Mouse (Mus musculus): Measurements from ENCODE around the gene Gm19684. TPM values are rescaled to one million over a fixed set of nuclear protein-coding genes. Genes with fewer than 3 reads are reported as not detected.
"Not testable (repeated sequence)": the region's sequence is repeated elsewhere in the genome, so short reads cannot be mapped to it uniquely, and the experiment has no call there.

Gene Gm19684
- polyA plus RNA-seq, 1 experiment: 0.44 TPM

DNA sequence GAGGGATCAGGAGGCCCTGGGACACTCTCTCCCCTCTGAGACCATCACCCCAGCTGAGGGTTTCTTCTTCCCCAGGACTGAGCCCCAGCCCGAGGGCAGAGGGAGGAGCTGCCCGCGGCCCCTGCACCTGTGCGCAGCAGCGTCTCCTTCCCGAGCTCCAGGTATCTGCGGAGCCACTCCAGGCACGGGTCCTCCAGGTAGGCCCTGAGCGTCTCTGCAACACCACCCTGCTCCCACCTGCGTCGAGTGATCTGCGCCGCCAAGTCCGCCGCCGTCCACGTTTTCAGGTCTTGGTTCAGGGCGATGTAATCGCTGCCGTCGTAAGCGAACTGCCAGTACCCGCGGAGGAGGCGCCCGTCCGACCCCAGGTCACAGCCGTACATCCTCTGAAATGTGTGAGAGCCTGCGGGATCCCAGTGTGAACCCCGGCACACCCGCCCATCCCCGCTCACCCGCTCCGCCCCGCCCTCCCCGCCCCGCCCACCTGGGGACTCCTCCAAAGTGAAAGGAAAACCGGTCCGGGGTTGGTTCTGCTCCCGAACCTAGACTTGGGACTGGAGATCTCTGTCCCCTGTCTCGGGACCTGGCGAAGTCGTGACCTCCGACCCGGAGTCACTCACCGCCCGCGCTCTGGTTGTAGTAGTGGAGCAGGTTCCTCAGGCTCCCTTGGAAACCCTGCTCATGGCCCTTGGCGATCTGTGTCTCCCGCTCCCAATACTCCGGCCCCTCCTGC lies 46.0 kb downstream of the Gm19684 start:
- DNase-seq (ENCODE audit: low read depth in 1 of 2, low spot score in 2 of 2): peak in 1 of 2 experiments; percentile 12
- TF ChIP-seq POLR2A (IDR thresholded peaks at IDR 0.05; ENCODE audit: low read depth, low read length) (no peak), CTCF (IDR thresholded peaks at IDR 0.05; ENCODE audit: extremely low read depth, insufficient read depth, insufficient read length, insufficient replicate concordance) (no peak)
- Histone ChIP-seq H3K4me3 (ENCODE audit: extremely low read depth, insufficient read depth, insufficient read length) (peak overlapping the region; percentile 64), H3K4me1 (ENCODE audit: control insufficient read depth, insufficient read depth, insufficient read length) (peaks cover 4% of the 10 kb centered on the region; the same call in 1 of the 2 replicates), H3K36me3 (ENCODE audit: control insufficient read depth, insufficient read depth, low read length) (no peaks in the 10 kb centered on the region), H3K27me3 (ENCODE audit: control insufficient read depth, insufficient read depth, low read length) (peaks cover 15% of the 10 kb centered on the region), H3K27ac (ENCODE audit: insufficient read depth, low read length) (no peak overlapping the region)
- WGBS: 4% methylated on average over 51 of the region's 51 CpGs

GRCm38 (mm10) chr17:36168039-36168652 lies 46.7 kb downstream of the Gm19684 start, which contains the start of gene Gm8909:
Gene Gm8909 (minus strand): TSS chr17:36168537.
- no peak within 1 kb of the TSS for H3K27ac ChIP-seq (ENCODE audit: insufficient read depth, low read length)
- DNase-seq (ENCODE audit: low read depth in 1 of 2, low spot score in 2 of 2): no peak
- H3K4me3 ChIP-seq (ENCODE audit: extremely low read depth, insufficient read depth, insufficient read length): peak within 1 kb of the TSS; percentile 64
- WGBS: 8% methylated on average over 62 of the region's 63 CpGs
- no peaks in the 10 kb centered on the region for H3K36me3 ChIP-seq (ENCODE audit: control insufficient read depth, insufficient read depth, low read length)
- H3K27me3 ChIP-seq (ENCODE audit: control insufficient read depth, insufficient read depth, low read length): peaks cover 15% of the 10 kb centered on the region
- TF ChIP-seq CTCF (IDR thresholded peaks at IDR 0.05; ENCODE audit: extremely low read depth, insufficient read depth, insufficient read length, insufficient replicate concordance) (no peak), POLR2A (IDR thresholded peaks at IDR 0.05; ENCODE audit: low read depth, low read length) (no peak)
- peaks cover 4% of the 10 kb centered on the region; the same call in 1 of the 2 replicates for H3K4me1 ChIP-seq (ENCODE audit: control insufficient read depth, insufficient read depth, insufficient read length)

GRCm38 (mm10) chr17:36169094-36169493 lies 47.6 kb downstream of the Gm19684 start:
- 63% methylated on average over 1 of the region's 1 CpGs for WGBS
- DNase-seq (ENCODE audit: low read depth in 1 of 2, low spot score in 2 of 2); H3K36me3 ChIP-seq (ENCODE audit: control insufficient read depth, insufficient read depth, low read length); H3K4me3 ChIP-seq (ENCODE audit: extremely low read depth, insufficient read depth, insufficient read length); H3K4me1 ChIP-seq (ENCODE audit: control insufficient read depth, insufficient read depth, insufficient read length); H3K27ac ChIP-seq (ENCODE audit: insufficient read depth, low read length): not testable (repeated sequence)
- H3K27me3 ChIP-seq (ENCODE audit: control insufficient read depth, insufficient read depth, low read length): peaks cover 15% of the 10 kb centered on the region

DNA sequence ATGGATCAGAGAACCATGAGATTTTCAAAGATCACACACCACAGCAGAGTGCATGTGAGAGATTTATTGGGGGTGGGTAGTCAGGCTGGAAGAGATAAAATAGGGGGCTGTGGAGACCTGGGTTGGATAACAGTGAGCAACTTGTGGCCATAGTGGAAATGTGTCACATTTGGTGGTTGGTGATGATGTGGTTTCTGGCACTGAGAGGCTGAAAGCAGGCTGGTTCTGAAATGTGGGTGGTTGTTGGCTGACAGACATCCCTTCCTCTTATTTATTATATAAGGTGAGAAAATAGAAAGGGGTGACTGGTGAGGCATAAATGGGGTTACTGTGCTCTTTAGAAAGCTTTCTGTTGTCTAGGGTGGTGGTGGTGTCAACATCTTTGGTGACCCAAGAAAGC lies 48.3 kb downstream of the Gm19684 start:
- H3K36me3 ChIP-seq (ENCODE audit: control insufficient read depth, insufficient read depth, low read length): no peaks in the 10 kb centered on the region
- peaks cover 4% of the 10 kb centered on the region; the same call in 1 of the 2 replicates for H3K4me1 ChIP-seq (ENCODE audit: control insufficient read depth, insufficient read depth, insufficient read length)
- no peak for TF ChIP-seq CTCF (IDR thresholded peaks at IDR 0.05; ENCODE audit: extremely low read depth, insufficient read depth, insufficient read length, insufficient replicate concordance)
- TF ChIP-seq POLR2A (IDR thresholded peaks at IDR 0.05; ENCODE audit: low read depth, low read length): no peak
- no peak for DNase-seq (ENCODE audit: low read depth in 1 of 2, low spot score in 2 of 2)
- peaks cover 15% of the 10 kb centered on the region for H3K27me3 ChIP-seq (ENCODE audit: control insufficient read depth, insufficient read depth, low read length)
- H3K27ac ChIP-seq (ENCODE audit: insufficient read depth, low read length): no peak overlapping the region
- H3K4me3 ChIP-seq (ENCODE audit: extremely low read depth, insufficient read depth, insufficient read length): no peak overlapping the region

GRCm38 (mm10) chr17:36170287-36170814 lies 48.9 kb downstream of the Gm19684 start:
- Histone ChIP-seq H3K36me3 (ENCODE audit: control insufficient read depth, insufficient read depth, low read length) (no peaks in the 10 kb centered on the region), H3K27me3 (ENCODE audit: control insufficient read depth, insufficient read depth, low read length) (peaks cover 15% of the 10 kb centered on the region), H3K4me1 (ENCODE audit: control insufficient read depth, insufficient read depth, insufficient read length) (peaks cover 4% of the 10 kb centered on the region; the same call in 1 of the 2 replicates), H3K27ac (ENCODE audit: insufficient read depth, low read length) (no peak overlapping the region), H3K4me3 (ENCODE audit: extremely low read depth, insufficient read depth, insufficient read length) (no peak overlapping the region)
- TF ChIP-seq CTCF (IDR thresholded peaks at IDR 0.05; ENCODE audit: extremely low read depth, insufficient read depth, insufficient read length, insufficient replicate concordance) (no peak), POLR2A (IDR thresholded peaks at IDR 0.05; ENCODE audit: low read depth, low read length) (no peak)
- WGBS: 60% methylated on average over 1 of the region's 1 CpGs
- no peak for DNase-seq (ENCODE audit: low read depth in 1 of 2, low spot score in 2 of 2)

DNA sequence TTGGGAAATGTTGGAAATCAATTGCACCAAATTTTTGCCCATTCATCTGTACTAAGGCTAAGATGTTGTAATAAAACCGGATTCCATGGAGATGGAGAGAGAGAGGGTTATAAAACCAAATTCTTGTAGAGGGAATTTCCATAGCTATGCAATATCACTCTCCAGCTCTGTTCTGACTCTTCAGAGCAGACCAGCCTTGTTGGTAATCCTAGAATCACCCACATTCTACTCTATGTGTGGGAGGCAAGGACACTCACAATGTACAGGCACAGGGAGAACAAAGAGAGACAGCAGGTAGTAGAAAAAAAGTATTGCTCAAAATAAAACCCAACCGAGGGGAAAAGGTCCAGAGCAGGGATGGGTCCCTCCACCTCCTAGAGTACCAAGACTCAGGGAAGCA lies 54.7 kb downstream of the Gm19684 start:
- H3K4me1 ChIP-seq (ENCODE audit: control insufficient read depth, insufficient read depth, insufficient read length); H3K4me3 ChIP-seq (ENCODE audit: extremely low read depth, insufficient read depth, insufficient read length); DNase-seq (ENCODE audit: low read depth in 1 of 2, low spot score in 2 of 2); H3K36me3 ChIP-seq (ENCODE audit: control insufficient read depth, insufficient read depth, low read length); H3K27me3 ChIP-seq (ENCODE audit: control insufficient read depth, insufficient read depth, low read length); H3K27ac ChIP-seq (ENCODE audit: insufficient read depth, low read length): not testable (repeated sequence)
- no CpG with 5 or more reads among the region's 2 CpGs for WGBS

DNA sequence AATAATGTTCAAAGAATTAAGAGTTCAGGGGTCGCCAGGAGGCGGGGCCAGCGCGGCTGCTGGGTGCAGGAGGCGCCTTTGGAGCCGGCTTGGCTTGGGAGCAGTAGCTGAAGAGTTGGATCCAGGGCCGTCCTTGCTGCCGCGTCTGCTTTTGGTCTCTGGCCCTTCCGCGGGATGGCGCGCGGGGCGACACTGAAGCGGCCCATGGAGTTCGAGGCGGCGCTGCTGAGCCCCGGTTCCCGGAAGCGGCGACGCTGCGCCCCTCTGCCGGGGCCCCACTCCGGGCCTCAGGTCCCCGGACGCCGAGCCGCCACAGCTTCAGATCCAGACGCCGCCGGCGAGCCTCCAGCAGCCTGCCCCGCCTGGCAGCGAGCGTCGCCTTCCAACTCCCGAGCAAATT lies 57.5 kb downstream of the Gm19684 start:
- WGBS: under 1% methylated on average over 40 of the region's 40 CpGs
- not testable (repeated sequence) for H3K27ac ChIP-seq (ENCODE audit: insufficient read depth, low read length); H3K27me3 ChIP-seq (ENCODE audit: control insufficient read depth, insufficient read depth, low read length); H3K36me3 ChIP-seq (ENCODE audit: control insufficient read depth, insufficient read depth, low read length); H3K4me1 ChIP-seq (ENCODE audit: control insufficient read depth, insufficient read depth, insufficient read length)
- peak overlapping the region; percentile 13; the same call in 1 of the 2 replicates for H3K4me3 ChIP-seq (ENCODE audit: extremely low read depth, insufficient read depth, insufficient read length)
- DNase-seq (ENCODE audit: low read depth in 1 of 2, low spot score in 2 of 2): peak in 1 of 2 experiments; percentile 11

Other genes with a start within 250 kb of the Gm19684 start
- gene Dhx16, start 241.9 kb upstream of the Gm19684 start, polyA plus RNA-seq (2012; rRNA removed): 79.1 and 85.7 TPM in 2 replicates
- 35.4 and 39.9 TPM in 2 replicates for gene 2310061I04Rik, start 224.2 kb upstream of the Gm19684 start, polyA plus RNA-seq (2012; rRNA removed)
- 24.3 and 34.8 TPM in 2 replicates for gene Atat1, start 211.6 kb upstream of the Gm19684 start, polyA plus RNA-seq (2012; rRNA removed)
- gene Mrps18b, start 205.3 kb upstream of the Gm19684 start, polyA plus RNA-seq (2012; rRNA removed): 39.5 and 45.1 TPM in 2 replicates
- gene Ppp1r10, start 205.2 kb upstream of the Gm19684 start, polyA plus RNA-seq (2012; rRNA removed): 26.1 and 27.1 TPM in 2 replicates
- gene Abcf1, start 151.9 kb upstream of the Gm19684 start, polyA plus RNA-seq (2012; rRNA removed): 65.1 and 79.6 TPM in 2 replicates
- 28.9 and 33.9 TPM in 2 replicates for gene Gnl1, start 141.8 kb upstream of the Gm19684 start, polyA plus RNA-seq (2012; rRNA removed)
- 19.3 and 24.3 TPM in 2 replicates for gene Prr3, start 141.4 kb upstream of the Gm19684 start, polyA plus RNA-seq (2012; rRNA removed)
- gene H2-T24, start 101.1 kb upstream of the Gm19684 start, polyA plus RNA-seq (2012; rRNA removed): 19.1 and 19.2 TPM in 2 replicates
- 344 and 382 TPM in 2 replicates for gene H2-T23, start 88.8 kb upstream of the Gm19684 start, polyA plus RNA-seq (2012; rRNA removed)
- 60.3 and 61.9 TPM in 2 replicates for gene H2-T22, start 78.9 kb upstream of the Gm19684 start, polyA plus RNA-seq (2012; rRNA removed)
- 0.08 and 0.22 TPM in 2 replicates for gene Gm6034, start 78.7 kb upstream of the Gm19684 start, polyA plus RNA-seq (2012; rRNA removed)
- 0.08 and 0.19 TPM in 2 replicates for gene Gm11127, start 63.3 kb upstream of the Gm19684 start, polyA plus RNA-seq (2012; rRNA removed)
- gene Gm7030, start 7.7 kb downstream of the Gm19684 start, polyA plus RNA-seq (2012; rRNA removed): not detected in 2 replicates
- 0.15 TPM in 1 of 2 replicates, not detected in the other for gene Gm8909, start 46.9 kb downstream of the Gm19684 start, polyA plus RNA-seq (2012; rRNA removed)
- gene H2-T3, start 68.6 kb downstream of the Gm19684 start, polyA plus RNA-seq (2012; rRNA removed): not detected in 2 replicates
- 59.9 and 79.2 TPM in 2 replicates for gene Rpp21, start 136.4 kb downstream of the Gm19684 start, polyA plus RNA-seq (2012; rRNA removed)
- 16.3 and 19.7 TPM in 2 replicates for gene Trim39, start 150.6 kb downstream of the Gm19684 start, polyA plus RNA-seq (2012; rRNA removed)
- not detected in 2 replicates for gene H2-M10.2, start 164.8 kb downstream of the Gm19684 start, polyA plus RNA-seq (2012; rRNA removed)
- not detected in 2 replicates for gene H2-M10.1, start 204.5 kb downstream of the Gm19684 start, polyA plus RNA-seq (2012; rRNA removed)
- gene H2-M10.3, start 246.7 kb downstream of the Gm19684 start, polyA plus RNA-seq (2012; rRNA removed): not detected in 2 replicates

Measured in spleen, adult 2 months (tissue).